ENCODE assay signal across 1 mouse cellular context in the genomic region with DNA sequence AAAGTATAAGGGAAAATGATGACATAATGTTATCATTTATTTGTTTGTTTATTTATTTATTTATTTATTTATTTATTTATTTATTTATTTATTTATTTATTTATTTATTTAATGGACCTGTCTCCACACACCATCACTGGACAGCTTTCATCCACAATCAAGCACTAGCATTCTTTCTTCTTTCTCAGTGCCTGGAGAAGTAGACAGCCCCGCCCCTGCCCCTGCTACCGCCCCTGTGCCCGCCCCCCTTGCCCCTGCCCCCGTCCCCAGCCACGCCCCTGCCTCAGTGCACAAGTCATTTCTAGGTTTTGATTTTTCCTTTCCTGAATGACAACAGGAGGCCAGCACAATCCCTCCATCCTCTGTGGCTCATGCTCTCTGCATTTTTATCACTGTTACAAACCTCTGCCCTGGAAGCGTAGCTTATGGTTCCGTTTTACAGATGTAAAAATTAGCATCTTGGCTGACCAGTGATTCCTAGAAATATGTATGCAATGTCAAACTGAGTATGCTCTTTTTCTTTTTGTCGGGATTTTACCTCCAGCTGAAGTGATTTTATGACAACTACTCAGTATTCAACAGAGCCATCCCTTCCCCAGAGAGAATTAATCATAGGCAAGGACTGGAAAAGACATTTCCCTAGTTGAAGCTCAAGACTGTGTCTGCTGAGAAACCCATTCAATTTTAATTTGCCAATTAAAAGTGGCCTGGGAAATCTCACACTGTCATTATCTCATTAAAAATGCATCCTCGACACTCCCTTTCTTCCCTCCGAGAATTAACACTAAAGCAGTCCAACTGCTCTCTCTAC.
TF ChIP-seq lines count a peak whose summit lies in the region.

No protein-coding gene starts in this region.

TF ChIP-seq in CH12.LX, 34 proteins besides CTCF, POLR2A, EP300 and RAD21 (continued from another document):
- TF ChIP-seq USF2 (conservative IDR thresholded peaks at IDR 0.05; ENCODE audit: low read depth, low read length) (no peak), BHLHE40 (IDR thresholded peaks at IDR 0.05; ENCODE audit: low read depth, low read length) (no peak), JUND (conservative IDR thresholded peaks at IDR 0.05; ENCODE audit: low read depth, low read length) (no peak), RCOR1 (conservative IDR thresholded peaks at IDR 0.05; ENCODE audit: low read depth, low read length) (no peak), SIN3A (IDR thresholded peaks at IDR 0.05; ENCODE audit: low read length) (no peak), MAFK (IDR thresholded peaks at IDR 0.05; ENCODE audit: insufficient replicate concordance, low read length) (no peak), IRF4 (IDR thresholded peaks at IDR 0.05; ENCODE audit: low read depth, low read length) (no peak), MYC (IDR thresholded peaks at IDR 0.05; ENCODE audit: low read depth, low read length) (no peak)
